Mouse (Mus musculus) limb, embryonic 13.5 days (tissue): ENCODE results near the gene Klhl33. TPM values are rescaled to one million over a fixed set of nuclear protein-coding genes. Genes with fewer than 3 reads are reported as not detected.
A peak's percentile ranks its signal among the peaks of the same experiment; 100 is the strongest.
"Not testable (repeated sequence)": the region's sequence is repeated elsewhere in the genome, so short reads cannot be mapped to it uniquely, and the experiment has no call there.

ENCODE experiments used
- ATAC-seq: fragments of 200-750 bp; cut with Nextera tagmentation; 2 replicates; pipeline ENCODE4 v1.8.0; 2017; ENCODE audit warnings: low read depth, moderate number of reproducible peaks, moderate TSS enrichment; ENCODE audit not compliant: low FRiP score
- H3K27ac ChIP-seq: fragments of 300-500 bp; sonication (generic); 2 replicates; pipeline ENCODE4 v1.5.1; 2015; ENCODE audit warnings: inconsistent platforms, mild to moderate bottlenecking, moderate library complexity
- H3K27me3 ChIP-seq: fragments of 300-500 bp; sonication (generic); 2 replicates; pipeline ENCODE4 v1.6.1; 2015; ENCODE audit warnings: mild to moderate bottlenecking, inconsistent platforms
- H3K36me3 ChIP-seq: fragments of 300-500 bp; sonication (generic); 2 replicates; pipeline ENCODE4 v1.6.1; 2015; ENCODE audit warnings: inconsistent platforms, mild to moderate bottlenecking, moderate library complexity
- H3K4me1 ChIP-seq: fragments of 300-500 bp; sonication (generic); 2 replicates; pipeline ENCODE4 v1.6.1; 2015; ENCODE audit warnings: inconsistent platforms
- H3K4me2 ChIP-seq: fragments of 300-500 bp; sonication (generic); replicated peaks from 2 replicates; pipeline ENCODE4 v1.6.1; 2015; ENCODE audit warnings: inconsistent platforms, mild to moderate bottlenecking, moderate library complexity
- H3K4me3 ChIP-seq: fragments of 300-500 bp; sonication (generic); 2 replicates; pipeline ENCODE4 v1.5.1; 2015; ENCODE audit warnings: moderate library complexity, mild to moderate bottlenecking, inconsistent platforms
- H3K9ac ChIP-seq: fragments of 300-500 bp; sonication (generic); 2 replicates; pipeline ENCODE4 v1.6.1; 2015; ENCODE audit warnings: mild to moderate bottlenecking, inconsistent platforms
- H3K9me3 ChIP-seq: fragments of 300-500 bp; sonication (generic); 2 replicates; pipeline ENCODE4 v1.6.1; 2016; ENCODE audit warnings: inconsistent platforms
- WGBS: fragments of 180-500 bp; shearing (Covaris S2); methylation state at CpG from one replicate; pipeline ENCODE4 v1.1.7; 2015; 5-methylcytosine and 5-hydroxymethylcytosine counted together
- polyA plus RNA-seq: library from polyadenylated mRNA; unstranded; fragments of >200 nt; fragmentation: Nextera tagmentation; extraction: Ambion mirVana; gene quantifications from 2 replicates; pipeline ENCODE4 v1.2.1, GENCODE M21; 2015

The Klhl33 gene
- polyA plus RNA-seq = 0.08 and 0.10 TPM in 2 replicates

GRCm38 (mm10) chr14:50897374-50897765 lies at the start of gene Klhl33:
Gene Klhl33, minus strand, starts transcription at chr14:50897507.
- Histone ChIP-seq H3K4me3 (peak within 1 kb of the TSS; percentile 40), H3K27ac (no peak within 1 kb of the TSS)
- ATAC-seq = no peak

GRCm38 (mm10) chr14:50945526-50945925 lies 48.2 kb upstream of the Klhl33 start:
- not testable (repeated sequence) for ATAC-seq, H3K4me1 ChIP-seq, H3K36me3 ChIP-seq, H3K27ac ChIP-seq, H3K27me3 ChIP-seq, H3K9me3 ChIP-seq
- 27% methylated on average over 3 of the region's 3 CpGs for WGBS
- Histone ChIP-seq H3K4me3 (peak overlapping the region; percentile 51), H3K4me2 (peak overlapping the region; percentile 66), H3K9ac (peak overlapping the region; percentile 63; the same call in 1 of the 2 replicates)

More at GRCm38 (mm10) chr14:50897374-50897765, at the start of gene Klhl33:
- peaks cover 52% of the 10 kb centered on the region for H3K27me3 ChIP-seq
- H3K9ac ChIP-seq = peak within 1 kb of the TSS; percentile 55
- WGBS = 29% methylated on average over 7 of the region's 7 CpGs
- H3K4me1 ChIP-seq = peaks cover 9% of the 10 kb centered on the region
- H3K4me2 ChIP-seq = peak within 1 kb of the TSS; percentile 74
- H3K9me3 ChIP-seq = no peaks in the 10 kb centered on the region
- H3K36me3 ChIP-seq = no peaks in the 10 kb centered on the region

- ATAC-seq, H3K27me3 ChIP-seq, H3K9me3 ChIP-seq, H3K4me1 ChIP-seq, H3K36me3 ChIP-seq: not testable (repeated sequence)
- Histone ChIP-seq H3K4me3 (peak overlapping the region; percentile 51), H3K4me2 (peak overlapping the region; percentile 66), H3K27ac (peak overlapping the region; percentile 89; the same call in 1 of the 2 replicates), H3K9ac (peak overlapping the region; percentile 63)
- 3% methylated on average over 6 of the region's 6 CpGs for WGBS
Observed at GRCm38 (mm10) chr14:50945081-50945480, 47.8 kb upstream of the Klhl33 start.

GRCm38 (mm10) chr14:50944668-50945033 lies 47.3 kb upstream of the Klhl33 start:
- H3K27ac ChIP-seq = peak overlapping the region; percentile 89
- not testable (repeated sequence) for H3K36me3 ChIP-seq, H3K27me3 ChIP-seq, H3K4me1 ChIP-seq, H3K9me3 ChIP-seq
- H3K9ac ChIP-seq = peak overlapping the region; percentile 63
- 1% methylated on average over 14 of the region's 15 CpGs for WGBS
- H3K4me2 ChIP-seq = peak overlapping the region; percentile 66
- peak overlapping the region; percentile 51 for H3K4me3 ChIP-seq
- ATAC-seq = peak; percentile 94

- peak within 1 kb of the TSS; percentile 63 for H3K9ac ChIP-seq
- H3K4me1 ChIP-seq = peaks cover 8% of the 10 kb centered on the region; the same call in 1 of the 2 replicates
- peak within 1 kb of the TSS; percentile 51 for H3K4me3 ChIP-seq
- peak; percentile 97 for ATAC-seq
- H3K9me3 ChIP-seq = no peaks in the 10 kb centered on the region
- H3K36me3 ChIP-seq = peaks cover 4% of the 10 kb centered on the region
- peak within 1 kb of the TSS; percentile 89 for H3K27ac ChIP-seq
- no peaks in the 10 kb centered on the region for H3K27me3 ChIP-seq
- 19% methylated on average over 31 of the region's 31 CpGs for WGBS
- peak within 1 kb of the TSS; percentile 66 for H3K4me2 ChIP-seq
Observed at GRCm38 (mm10) chr14:50943932-50944667, 46.8 kb upstream of the Klhl33 start, which contains the start of gene Gm49342. Gene Gm49342, plus strand, starts transcription at chr14:50944517.

DNA sequence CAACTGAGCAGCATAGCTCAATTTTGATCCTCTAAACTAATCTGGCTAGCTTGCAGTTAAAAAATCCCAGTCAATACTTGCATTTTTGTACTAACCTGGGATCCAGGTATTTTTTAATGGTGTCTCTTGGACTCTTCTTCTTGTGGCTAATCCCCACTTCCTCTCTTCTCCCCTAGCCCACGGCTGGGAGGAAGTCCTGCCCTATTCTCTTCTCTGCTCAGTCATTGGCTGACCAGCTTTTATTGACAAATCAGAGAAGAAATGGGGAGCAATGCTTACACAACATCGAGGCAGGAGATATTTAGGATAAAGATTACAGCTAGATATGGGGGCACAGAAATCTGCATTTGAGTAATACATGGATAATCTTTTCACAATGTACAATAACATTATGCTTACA lies 41.6 kb upstream of the Klhl33 start:
- Histone ChIP-seq H3K27ac (no peak overlapping the region), H3K9me3 (no peaks in the 10 kb centered on the region), H3K9ac (no peak overlapping the region), H3K4me1 (peaks cover 2% of the 10 kb centered on the region; the same call in 1 of the 2 replicates), H3K36me3 (no peaks in the 10 kb centered on the region), H3K4me2 (no peak overlapping the region), H3K4me3 (no peak overlapping the region), H3K27me3 (no peaks in the 10 kb centered on the region)
- 33% methylated on average over 2 of the region's 2 CpGs for WGBS
- ATAC-seq = no peak

DNA sequence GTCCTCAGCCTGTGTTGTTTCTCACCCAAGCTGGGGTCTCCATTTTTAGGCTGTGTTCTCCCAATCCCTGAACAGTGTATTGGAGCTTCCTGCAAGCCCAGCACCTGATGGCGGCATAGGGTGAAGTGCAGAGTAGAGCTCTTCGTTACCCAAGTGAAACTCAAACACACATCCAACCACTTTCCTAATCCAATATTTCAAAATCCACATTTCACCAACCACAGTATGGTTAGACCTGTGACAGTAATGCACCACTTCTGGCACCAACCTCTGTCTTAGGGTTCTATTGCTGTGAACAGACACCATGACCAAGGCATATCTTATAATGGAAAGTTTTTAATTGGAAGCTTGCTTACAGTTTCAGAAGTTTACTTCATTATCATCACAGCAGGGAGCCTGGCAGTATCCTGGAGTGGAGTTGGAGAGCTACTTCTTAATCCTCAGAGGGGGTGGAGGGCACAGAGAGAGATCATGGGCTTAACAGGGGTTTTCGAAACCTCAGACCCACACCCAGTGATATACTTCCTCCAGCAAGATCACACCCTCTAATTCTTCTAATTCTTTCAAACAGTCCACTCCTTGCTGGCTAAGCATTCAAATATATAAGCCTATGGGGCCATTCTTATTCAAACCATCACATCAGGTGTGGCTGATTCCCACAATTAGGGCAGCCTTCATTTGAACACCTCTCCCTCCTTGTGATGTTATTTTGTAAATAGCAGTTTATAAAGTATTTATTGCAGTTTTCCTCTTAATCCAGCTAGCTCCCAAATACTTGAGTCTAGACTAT lies 41.0 kb upstream of the Klhl33 start:
- Histone ChIP-seq H3K4me1 (no peaks in the 10 kb centered on the region), H3K27ac (no peak overlapping the region), H3K9me3 (no peaks in the 10 kb centered on the region), H3K27me3 (no peaks in the 10 kb centered on the region), H3K4me2 (no peak overlapping the region), H3K9ac (no peak overlapping the region), H3K4me3 (no peak overlapping the region), H3K36me3 (no peaks in the 10 kb centered on the region)
- WGBS = 90% methylated on average over 3 of the region's 3 CpGs
- no peak for ATAC-seq

GRCm38 (mm10) chr14:50936649-50937048 lies 39.3 kb upstream of the Klhl33 start:
- no peaks in the 10 kb centered on the region for H3K9me3 ChIP-seq
- H3K4me2 ChIP-seq = no peak overlapping the region
- no peak overlapping the region for H3K9ac ChIP-seq
- H3K36me3 ChIP-seq = no peaks in the 10 kb centered on the region
- no peak overlapping the region for H3K27ac ChIP-seq
- WGBS = 76% methylated on average over 1 of the region's 1 CpGs
- 0 out of 2 replicates have a peak, but pooled peaks cover 5% of the 10 kb centered on the region for H3K4me1 ChIP-seq
- no peak for ATAC-seq
- no peak overlapping the region for H3K4me3 ChIP-seq
- no peaks in the 10 kb centered on the region for H3K27me3 ChIP-seq

DNA sequence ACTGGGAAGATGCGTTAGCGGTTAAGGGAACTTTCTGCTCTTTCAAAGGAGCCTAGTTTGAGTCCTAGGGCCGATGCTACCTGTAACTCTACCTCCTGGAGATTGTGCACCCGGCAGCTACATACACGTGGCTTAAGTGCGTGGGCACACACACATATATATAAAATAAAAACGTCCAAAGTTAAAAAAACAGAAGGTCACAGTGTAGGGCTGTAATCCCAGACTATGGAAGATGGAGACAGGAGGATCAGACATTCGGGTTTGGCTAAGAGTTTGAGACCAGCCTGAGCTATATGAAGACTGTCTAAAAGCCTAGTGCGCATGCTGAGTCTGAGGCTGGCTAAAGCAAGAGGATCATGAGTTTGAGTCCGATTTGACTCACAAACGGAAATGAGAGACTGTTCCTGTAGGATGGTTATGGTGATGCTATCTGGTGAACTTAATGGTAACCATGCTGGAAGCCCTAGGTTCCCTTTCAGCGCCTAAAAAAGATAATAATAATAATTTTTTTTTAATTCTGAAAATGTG lies 34.2 kb upstream of the Klhl33 start:
- Histone ChIP-seq H3K4me2 (peak overlapping the region; percentile 65), H3K9me3 (no peaks in the 10 kb centered on the region), H3K4me1 (peaks cover 20% of the 10 kb centered on the region), H3K4me3 (peak overlapping the region; percentile 98), H3K36me3 (peaks cover 30% of the 10 kb centered on the region), H3K9ac (peak overlapping the region; percentile 60), H3K27me3 (no peaks in the 10 kb centered on the region), H3K27ac (peak overlapping the region; percentile 79)
- ATAC-seq = no peak
- 12% methylated on average over 12 of the region's 12 CpGs for WGBS

- Histone ChIP-seq H3K27me3 (no peaks in the 10 kb centered on the region), H3K9ac (peak within 1 kb of the TSS; percentile 99), H3K27ac (peak within 1 kb of the TSS; percentile 79), H3K4me1 (peaks cover 26% of the 10 kb centered on the region), H3K9me3 (no peaks in the 10 kb centered on the region), H3K4me3 (peak within 1 kb of the TSS; percentile 98), H3K36me3 (peaks cover 37% of the 10 kb centered on the region), H3K4me2 (peak within 1 kb of the TSS; percentile 89)
- peak; percentile 100 for ATAC-seq
- under 1% methylated on average over 63 of the region's 68 CpGs for WGBS
Observed at GRCm38 (mm10) chr14:50930754-50931492, 33.6 kb upstream of the Klhl33 start, which contains the start of the genes Pip4p1 and Pnp. Gene Pip4p1, minus strand, starts transcription at chr14:50930856. Gene Pnp, plus strand, starts transcription at chr14:50931082.

- H3K27me3 ChIP-seq = no peaks in the 10 kb centered on the region
- peak overlapping the region; percentile 89 for H3K4me2 ChIP-seq
- peak overlapping the region; percentile 99 for H3K9ac ChIP-seq
- WGBS = under 1% methylated on average over 37 of the region's 38 CpGs
- peaks cover 30% of the 10 kb centered on the region for H3K4me1 ChIP-seq
- peak; percentile 28 for ATAC-seq
- peaks cover 37% of the 10 kb centered on the region for H3K36me3 ChIP-seq
- peak overlapping the region; percentile 98 for H3K4me3 ChIP-seq
- H3K27ac ChIP-seq = peak overlapping the region; percentile 76; the same call in 1 of the 2 replicates
- H3K9me3 ChIP-seq = no peaks in the 10 kb centered on the region
Observed at GRCm38 (mm10) chr14:50930377-50930753, 33.1 kb upstream of the Klhl33 start.
